Mouse (Mus musculus) lung, adult 10 weeks (tissue): ENCODE results near the gene Dydc1. TPM values are rescaled to one million over a fixed set of nuclear protein-coding genes. Genes with fewer than 3 reads are reported as not detected.

Source experiments
- polyA plus RNA-seq: library from polyadenylated mRNA; stranded (reverse); fragments of 350-450 nt; fragmentation: Illumina TruSeq; extraction: RNeasy Lipid Tissue Mini Kit (QIAGEN cat#74804); gene quantifications from one replicate; pipeline ENCODE4 v1.2.3, GENCODE M21; 2014; ENCODE audit warnings: low read depth, low replicate concordance; ENCODE audit not compliant: insufficient read depth

Dydc1 gene
- polyA plus RNA-seq: not detected

GRCm38 (mm10) chr14:41072229-41072943 lies at the start of gene Dydc1:
Gene Dydc1 (plus strand): TSS chr14:41072911.

GRCm38 (mm10) chr14:41069108-41069507 lies 3.6 kb upstream of the Dydc1 start, which contains the start of gene Dydc2:
Gene Dydc2 (minus strand): TSS chr14:41069208.

GRCm38 (mm10) chr14:41104853-41105444 lies 32.2 kb downstream of the Dydc1 start, which contains the start of gene Mat1a:
Gene Mat1a (plus strand): TSS chr14:41105035.

GRCm38 (mm10) chr14:41131540-41131939 lies 58.8 kb downstream of the Dydc1 start, which contains the start of gene Sftpa1:
Gene Sftpa1 (plus strand): TSS chr14:41131782.

Other genes starting within 250 kb of the Dydc1 start
- 0.21 TPM for gene Sh2d4b, start 179.6 kb upstream of the Dydc1 start, polyA plus RNA-seq
- 46.6 TPM for gene Tspan14, start 106.1 kb upstream of the Dydc1 start, polyA plus RNA-seq
- 41.5 TPM for gene Fam213a, start 59.1 kb upstream of the Dydc1 start, polyA plus RNA-seq
- gene Dydc2, start 3.7 kb upstream of the Dydc1 start, polyA plus RNA-seq: 1.5 TPM
- gene Mat1a, start 32.1 kb downstream of the Dydc1 start, polyA plus RNA-seq: 3.5 TPM
- 4,670 TPM for gene Sftpa1, start 58.9 kb downstream of the Dydc1 start, polyA plus RNA-seq
- gene Mbl1, start 78.5 kb downstream of the Dydc1 start, polyA plus RNA-seq: 0.74 TPM
- gene Sftpd, start 112.2 kb downstream of the Dydc1 start, polyA plus RNA-seq: 1,193 TPM
- not detected for gene Gm2832, start 205.9 kb downstream of the Dydc1 start, polyA plus RNA-seq